Mouse (Mus musculus): ENCODE data around the gene Sesn2.

GRCm38 (mm10) chr4:132475895-132476878 lies 34.1 kb downstream of the Sesn2 start:
- no peak for TF ChIP-seq CTCF (IDR thresholded peaks at IDR 0.05; ENCODE audit: borderline replicate concordance, insufficient read depth, low read length)
- TF ChIP-seq POLR2A (IDR thresholded peaks at IDR 0.05; ENCODE audit: low read depth, low read length): no peak

Measured in embryonic fibroblast, embryonic 13.5 days (primary cell).